8 mouse cellular contexts compared by ENCODE assay signal in genomic region chr12:83485911-83486670, GRCm38 (mm10). TPM values are rescaled to one million over a fixed set of nuclear protein-coding genes. Genes with fewer than 3 reads are reported as not detected.
DNase-seq lines count a peak whose midpoint lies in the region; ATAC-seq lines count a peak whose summit lies in the region.

No protein-coding gene starts in this region.

- peaks cover 2% of the 10 kb centered on the region; the same call in 1 of the 2 replicates for H3K9me3 ChIP-seq in limb, embryonic 13.5 days

- H3K27me3 ChIP-seq in limb, embryonic 13.5 days = peaks cover 54% of the 10 kb centered on the region

- peak overlapping the region; percentile 100 for H3K4me2 ChIP-seq in limb, embryonic 13.5 days (replicated peaks)

- peaks cover 46% of the 10 kb centered on the region for H3K4me1 ChIP-seq in limb, embryonic 13.5 days

- ATAC-seq in limb, embryonic 13.5 days (ENCODE audit: low FRiP score, low read depth) = no peak

- no peak overlapping the region for H3K27ac ChIP-seq in limb, embryonic 13.5 days

- DNase-seq in lung, adult 18-20 months = peak; percentile 7
- DNase-seq in lung, postnatal 25 days (ENCODE audit: low spot score) = no peak
- peak; percentile 79 to 83 for DNase-seq in cerebellum, postnatal 25 days
- peak; percentile 37 to 49 for DNase-seq in frontal cortex, postnatal 25 days (ENCODE audit: low spot score in 2 of 2)
- peak; percentile 22 for DNase-seq in kidney, adult 9 months
- peak; percentile 44 for DNase-seq in naive thymus-derived CD4-positive, alpha-beta T cell, adult 2 months (ENCODE audit: low read depth)
- peak; percentile 11 for DNase-seq in thymus, postnatal 14 days

- under 1% methylated on average over 53 of the region's 53 CpGs for WGBS in limb, embryonic 13.5 days

- peak overlapping the region; percentile 65 for H3K4me3 ChIP-seq in limb, embryonic 13.5 days

- peak overlapping the region; percentile 75 for H3K9ac ChIP-seq in limb, embryonic 13.5 days

- no peaks in the 10 kb centered on the region for H3K36me3 ChIP-seq in limb, embryonic 13.5 days

RNA-seq across cellular contexts. Expression of gene Dpf3, which starts 1.4 kb away (rescaled TPM):
- 5.7 and 6.1 TPM in 2 replicates for polyA plus RNA-seq in limb, embryonic 13.5 days (2015; fragmentation: Nextera tagmentation; extraction: Ambion mirVana)

RNA-seq across cellular contexts. Expression of gene Dcaf4, which starts 34.2 kb away (rescaled TPM):
- 36.2 and 37.7 TPM in 2 replicates for polyA plus RNA-seq in limb, embryonic 13.5 days (2015; fragmentation: Nextera tagmentation; extraction: Ambion mirVana)
